Mouse (Mus musculus) liver, embryonic 14.5 days (tissue): ENCODE data around the gene Ift122. TPM values are rescaled to one million over a fixed set of nuclear protein-coding genes. Genes with fewer than 3 reads are reported as not detected.

Experiments
- ATAC-seq: fragments of 200-750 bp; cut with Nextera tagmentation; 2 replicates; pipeline ENCODE4 v1.8.0; 2017; ENCODE audit warnings: moderate number of reproducible peaks, mild to moderate bottlenecking, moderate library complexity; ENCODE audit not compliant: insufficient read depth
- DNase-seq, 3 experiments: peaks; one replicate each; pipeline ENCODE4 v3.0.0-alpha.2; 2012 to 2013; ENCODE audit warnings: low read depth in 3 of 3, low spot score in 3 of 3
- H3K27ac ChIP-seq: fragments of 300-500 bp; sonication (generic); 2 replicates; pipeline ENCODE4 v1.5.1; 2014; ENCODE audit warnings: moderate library complexity, mild to moderate bottlenecking, control low read depth, inconsistent platforms
- H3K27me3 ChIP-seq: fragments of 300-500 bp; sonication (generic); 2 replicates; pipeline ENCODE4 v1.6.1; 2014; ENCODE audit warnings: mild to moderate bottlenecking, low read length, moderate library complexity; ENCODE audit not compliant: control insufficient read depth, insufficient read depth
- H3K36me3 ChIP-seq: fragments of 300-500 bp; sonication (generic); replicated peaks from 2 replicates; pipeline ENCODE4 v1.6.1; 2014; ENCODE audit warnings: low read depth; ENCODE audit not compliant: control insufficient read depth, insufficient read depth
- H3K4me1 ChIP-seq, 2 experiments: fragments of 200-500 bp in 1 of 2; fragments of 300-500 bp in 1 of 2; sonication (generic) in 1 of 2; replicated peaks; 2 replicates each; pipeline ENCODE4 v1.6.1; 2012 to 2014; ENCODE audit warnings: antibody characterized with exemption in 1 of 2, inconsistent platforms in 1 of 2, low read length in 1 of 2; ENCODE audit not compliant: control insufficient read depth in 2 of 2, insufficient read depth in 2 of 2
- H3K4me2 ChIP-seq: fragments of 300-500 bp; sonication (generic); 2 replicates; pipeline ENCODE4 v1.6.1; 2014; ENCODE audit warnings: low read depth, mild to moderate bottlenecking, control low read depth, moderate library complexity
- H3K4me3 ChIP-seq, 2 experiments: fragments of 200-500 bp in 1 of 2; fragments of 300-500 bp in 1 of 2; sonication (generic) in 1 of 2; 2 replicates each; pipeline ENCODE4 v1.5.1; 2012 to 2014; ENCODE audit warnings: low read depth in 2 of 2, low read length in 2 of 2, mild to moderate bottlenecking in 2 of 2, control low read depth in 1 of 2, inconsistent platforms in 1 of 2, moderate library complexity in 1 of 2; ENCODE audit not compliant: insufficient read depth in 1 of 2
- H3K9ac ChIP-seq: fragments of 300-500 bp; sonication (generic); replicated peaks from 2 replicates; pipeline ENCODE4 v1.6.1; 2014; ENCODE audit warnings: mild to moderate bottlenecking, control low read depth, moderate library complexity
- H3K9me3 ChIP-seq: fragments of 300-500 bp; sonication (generic); 2 replicates; pipeline ENCODE4 v1.6.1; 2016; ENCODE audit warnings: low read length, mixed read lengths; ENCODE audit not compliant: control insufficient read depth
- CTCF ChIP-seq: IDR thresholded peaks from 2 replicates; pipeline ENCODE4 v1.5.1; 2016; ENCODE audit warnings: antibody characterized with exemption, low read depth, control low read depth
- EP300 ChIP-seq: IDR thresholded peaks from 2 replicates; pipeline ENCODE4 v1.6.1; 2016; ENCODE audit warnings: antibody characterized with exemption, low read depth
- WGBS: fragments of 180-500 bp; shearing (Covaris S2); extraction: QIAGEN DNeasy Blood & Tissue Kit; methylation state at CpG from one replicate; pipeline ENCODE4 v1.1.7; 2014; ENCODE audit not compliant: insufficient replicate concordance; 5-methylcytosine and 5-hydroxymethylcytosine counted together
- polyA plus RNA-seq, 2 experiments: library from polyadenylated mRNA; depleted of rRNA in 1 of 2; stranded (reverse) in 1 of 2; unstranded in 1 of 2; fragments of >200 nt; fragmentation: Nextera tagmentation in 1 of 2; extraction: Ambion mirVana in 1 of 2; gene quantifications; 2 replicates each; pipeline versions ENCODE4 v1.2.1 to v1.2.3; 2012 to 2014

Ift122 gene
- polyA plus RNA-seq, 2 experiments = 1.7 to 1.9 TPM

- H3K4me2 ChIP-seq = peak overlapping the region; percentile 81
- under 1% methylated on average over 22 of the region's 22 CpGs for WGBS
- H3K9ac ChIP-seq = peak overlapping the region; percentile 97
- H3K27ac ChIP-seq = peak overlapping the region; percentile 76
- H3K4me1 ChIP-seq = peaks cover 0 to 13% of the 10 kb centered on the region in 2 experiments; a peak in 2 of 4 replicates
- peaks cover 31% of the 10 kb centered on the region for H3K36me3 ChIP-seq
- DNase-seq = no peak
- ATAC-seq = peak; percentile 24; the same call in 1 of the 2 replicates
- H3K9me3 ChIP-seq = no peaks in the 10 kb centered on the region
- no peaks in the 10 kb centered on the region for H3K27me3 ChIP-seq
- TF ChIP-seq CTCF (no peak), EP300 (no peak)
- peak overlapping the region; percentile 93 to 97 for H3K4me3 ChIP-seq
Measured at GRCm38 (mm10) chr6:115808196-115808487, 45.1 kb upstream of the Ift122 start.

- ATAC-seq (peak; percentile 83), DNase-seq (peak; percentile 81 to 87 (median 83))
- H3K9me3 ChIP-seq = no peaks in the 10 kb centered on the region
- peak within 1 kb of the TSS; percentile 81 for H3K4me2 ChIP-seq
- no peaks in the 10 kb centered on the region for H3K27me3 ChIP-seq
- WGBS = under 1% methylated on average over 47 of the region's 47 CpGs
- H3K36me3 ChIP-seq = peaks cover 31% of the 10 kb centered on the region
- peaks cover 0 to 14% of the 10 kb centered on the region in 2 experiments; a peak in 2 of 4 replicates for H3K4me1 ChIP-seq
- TF ChIP-seq CTCF (peak; percentile 53), EP300 (peak; percentile 87)
- H3K9ac ChIP-seq = peak within 1 kb of the TSS; percentile 97
- peak within 1 kb of the TSS; percentile 76 for H3K27ac ChIP-seq
- peak within 1 kb of the TSS; percentile 93 to 97 for H3K4me3 ChIP-seq
Measured at GRCm38 (mm10) chr6:115808488-115809231, 44.6 kb upstream of the Ift122 start, which contains the start of gene Rpl32. Gene Rpl32 (minus strand): TSS chr6:115808747.

- Histone ChIP-seq H3K4me3 (no peak overlapping the region), H3K9ac (no peak overlapping the region), H3K36me3 (peaks cover 9% of the 10 kb centered on the region), H3K27ac (no peak overlapping the region), H3K27me3 (no peaks in the 10 kb centered on the region), H3K4me2 (no peak overlapping the region), H3K9me3 (no peaks in the 10 kb centered on the region), H3K4me1 (peaks cover 5 to 19% of the 10 kb centered on the region in 2 experiments; a peak in 3 of 4 replicates)
- 60% methylated on average over 8 of the region's 8 CpGs for WGBS
- no peak for TF ChIP-seq EP300
- no peak for TF ChIP-seq CTCF
- no peak for DNase-seq
- ATAC-seq = no peak
Measured at GRCm38 (mm10) chr6:115811606-115812005, 41.7 kb upstream of the Ift122 start.

GRCm38 (mm10) chr6:115814104-115814503 is 39.2 kb upstream of the Ift122 start:
- ATAC-seq (peak; percentile 72), DNase-seq (peak; percentile 52 to 69 (median 68))
- no peaks in the 10 kb centered on the region for H3K27me3 ChIP-seq

GRCm38 (mm10) chr6:115815041-115815440 is 38.2 kb upstream of the Ift122 start:
- no peak overlapping the region for H3K27ac ChIP-seq
- no peaks in the 10 kb centered on the region for H3K36me3 ChIP-seq
- H3K9ac ChIP-seq = no peak overlapping the region
- DNase-seq (no peak), ATAC-seq (no peak)
- H3K27me3 ChIP-seq = no peaks in the 10 kb centered on the region
- TF ChIP-seq EP300 (no peak), CTCF (no peak)
- no peak overlapping the region for H3K4me3 ChIP-seq
- H3K4me1 ChIP-seq = peaks cover 11 to 16% of the 10 kb centered on the region in 2 experiments
- no peaks in the 10 kb centered on the region for H3K9me3 ChIP-seq
- 56% methylated on average over 4 of the region's 4 CpGs for WGBS
- no peak overlapping the region for H3K4me2 ChIP-seq

More at GRCm38 (mm10) chr6:115814104-115814503, 39.2 kb upstream of the Ift122 start:
- Histone ChIP-seq H3K4me2 (peak overlapping the region; percentile 32), H3K4me1 (peaks cover 5 to 12% of the 10 kb centered on the region in 2 experiments; a peak in 3 of 4 replicates), H3K9me3 (no peaks in the 10 kb centered on the region), H3K36me3 (no peaks in the 10 kb centered on the region), H3K9ac (no peak overlapping the region), H3K4me3 (no peak overlapping the region), H3K27ac (no peak overlapping the region)
- 9% methylated on average over 4 of the region's 4 CpGs for WGBS
- peak; percentile 19; the same call in 1 of the 2 replicates for TF ChIP-seq EP300
- TF ChIP-seq CTCF = peak; percentile 90
